Mouse (Mus musculus): ENCODE measurements around the gene Add3.

The Add3 gene

DNA sequence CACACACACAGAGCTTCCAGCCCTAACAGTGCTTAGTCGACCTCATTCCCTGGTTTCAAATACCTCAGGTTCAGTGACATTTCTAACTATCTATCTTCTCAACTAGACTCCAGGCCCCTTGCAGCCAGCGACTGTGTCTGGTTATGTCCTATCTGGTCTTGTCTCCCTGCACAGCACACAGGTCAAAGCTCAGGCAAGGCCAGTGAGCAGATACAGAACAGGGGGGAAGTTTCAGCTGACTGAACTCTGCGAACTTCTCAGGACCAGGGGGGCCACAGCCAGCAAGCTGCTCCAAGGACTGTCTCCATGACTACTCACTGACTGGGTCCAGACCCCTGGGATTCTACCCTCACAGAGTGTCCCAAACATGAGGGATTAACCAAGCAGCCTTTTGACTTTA, 135.0 kb downstream of the Add3 start:
- no peak for DNase-seq

GRCm38 (mm10) chr19:53276902-53277707, 136.9 kb downstream of the Add3 start:
- no peak for DNase-seq

DNA sequence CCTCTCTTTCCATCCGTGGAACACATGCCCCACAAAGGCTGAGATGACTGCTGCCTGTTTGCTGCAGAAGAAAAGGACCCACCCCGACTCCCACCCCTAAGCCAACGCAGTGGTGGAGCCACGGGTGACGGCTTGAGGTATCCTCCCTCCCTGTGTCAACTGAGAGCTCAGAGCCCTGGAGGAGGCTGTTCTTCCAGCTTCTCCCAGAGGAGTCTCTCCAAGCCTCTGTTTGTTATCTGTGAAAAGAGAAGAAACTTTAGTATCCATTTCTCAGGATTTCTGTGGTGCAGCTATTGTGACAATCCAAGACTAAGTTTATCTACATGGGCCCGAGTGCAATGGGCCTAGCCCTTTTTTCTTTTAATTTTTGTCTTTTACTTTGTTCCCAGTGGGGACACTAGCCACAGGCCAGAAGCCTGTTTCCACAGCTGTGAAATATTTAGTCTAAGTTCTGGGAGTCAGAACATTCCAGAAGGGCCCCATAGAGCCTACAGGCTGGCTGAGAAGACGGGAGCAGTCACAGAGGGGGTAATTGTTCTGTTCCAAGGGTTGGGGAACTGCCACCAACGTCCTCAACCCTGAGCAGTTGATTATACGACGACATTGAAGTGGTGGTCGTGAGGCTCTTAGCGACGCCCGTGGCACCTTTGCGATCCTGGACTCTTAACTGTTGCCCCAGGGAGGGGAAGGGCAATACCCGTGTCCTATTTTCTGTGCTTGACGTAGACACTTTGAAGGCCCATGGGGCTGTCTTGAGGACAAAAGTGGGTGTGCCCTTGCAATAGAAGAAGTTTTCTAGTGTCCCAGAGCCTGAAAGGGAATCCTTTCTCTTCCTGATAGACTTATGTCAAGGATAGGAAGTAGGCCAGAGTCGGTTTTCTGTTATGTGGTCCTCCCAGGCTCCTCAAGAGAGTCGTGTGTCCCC, 138.5 kb downstream of the Add3 start:
- no peak for DNase-seq

DNA sequence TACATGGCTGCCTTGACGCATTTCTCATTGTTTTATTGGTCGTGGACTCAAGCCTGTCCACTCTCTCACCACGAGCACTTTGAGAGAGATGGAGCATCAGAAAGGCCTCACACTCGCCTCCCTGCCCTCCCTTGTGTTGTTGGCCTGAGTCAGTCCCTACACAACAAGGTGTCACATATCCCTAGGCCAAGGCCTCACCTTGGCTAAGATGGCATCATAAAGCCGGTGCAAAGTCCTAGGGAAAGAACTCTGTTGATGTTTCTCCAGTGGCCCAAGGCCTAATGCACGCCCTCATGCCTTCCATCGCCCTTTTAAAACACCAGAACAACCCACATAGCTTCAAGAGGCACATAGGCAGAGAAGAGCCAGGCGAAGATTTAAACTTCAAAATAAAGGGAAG, 140.0 kb downstream of the Add3 start:
- no peak for DNase-seq

DNA sequence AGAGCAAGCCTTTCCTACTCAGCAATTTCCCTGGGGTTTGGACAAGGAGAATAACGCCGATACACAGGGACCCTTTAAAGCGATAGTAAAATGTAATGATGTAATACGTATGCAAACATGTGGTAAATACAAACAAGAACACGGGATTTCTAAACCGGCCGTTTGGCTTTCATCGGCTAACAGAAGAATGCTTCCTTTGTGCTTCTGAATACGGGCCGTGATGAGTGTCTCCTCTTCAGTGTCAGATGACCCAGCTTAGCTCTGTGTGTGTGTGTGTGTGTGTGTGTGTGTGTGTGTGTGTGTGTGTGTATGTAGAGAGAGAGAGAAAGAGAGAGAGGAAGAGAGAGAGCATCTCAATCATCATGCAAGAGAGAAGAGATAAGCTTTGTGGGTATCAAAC, 142.3 kb downstream of the Add3 start:
- no peak for DNase-seq

DNA sequence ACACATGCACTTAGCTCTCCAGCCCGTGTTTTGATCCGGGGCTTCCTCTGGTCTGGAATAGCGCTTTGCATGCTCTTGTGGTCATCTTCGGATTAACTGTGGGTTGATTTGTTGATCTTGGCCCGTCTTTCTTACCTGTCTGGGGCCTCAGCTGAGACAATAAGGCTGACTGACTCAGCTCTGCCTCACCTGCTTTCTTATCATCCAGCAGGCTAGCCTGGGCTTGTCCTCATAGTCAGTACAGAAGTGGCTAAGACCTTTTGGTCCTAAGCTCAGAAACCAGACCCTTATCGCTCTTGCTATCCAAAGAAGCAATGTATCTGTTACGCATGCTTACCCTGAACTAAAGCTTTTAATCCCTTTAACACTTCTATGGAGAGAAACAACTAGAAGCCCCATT, 143.5 kb downstream of the Add3 start:
- no peak for DNase-seq

- DNase-seq, result no peak
These were observed 144.3 kb downstream of the Add3 start for GRCm38 (mm10) chr19:53284268-53285208.

GRCm38 (mm10) chr19:53296331-53297254, 156.3 kb downstream of the Add3 start:
- DNase-seq, result no peak

Data from lung, postnatal 36 days (tissue).